Mouse (Mus musculus): ENCODE results near the gene Fxyd6. TPM values are rescaled to one million over a fixed set of nuclear protein-coding genes. Genes with fewer than 3 reads are reported as not detected.
A peak's percentile ranks its signal among the peaks of the same experiment; 100 is the strongest.

Fxyd6 gene
- total and polyA plus RNA-seq, 2 experiments = 0.46 to 0.56 TPM

DNA sequence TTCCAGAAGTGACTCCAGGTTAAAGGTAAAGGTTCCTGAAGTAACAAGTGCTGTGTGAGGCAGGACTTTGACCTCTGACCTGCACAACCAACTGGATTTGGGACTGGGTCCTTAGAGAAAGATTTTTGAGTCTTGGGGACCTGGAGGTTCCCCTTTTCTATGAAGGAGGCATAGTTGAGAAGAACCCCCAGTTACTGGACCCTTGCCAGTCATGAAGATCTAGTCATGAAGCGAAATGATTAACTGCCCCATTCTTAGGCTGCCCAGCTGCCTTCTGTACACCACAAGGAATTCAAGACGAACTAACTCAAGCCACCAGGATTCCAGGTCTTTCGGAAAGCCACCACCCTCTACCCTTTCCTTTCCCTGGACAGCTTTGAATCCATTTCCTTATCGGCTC lies 6.4 kb downstream of the Fxyd6 start:
- H3K36me3 ChIP-seq (ENCODE audit: control insufficient read depth, insufficient read depth, low read length) = no peaks in the 10 kb centered on the region
- 58% methylated on average over 4 of the region's 4 CpGs for WGBS
- H3K4me1 ChIP-seq (ENCODE audit: control insufficient read depth, insufficient read depth, low read length) = peaks cover 3% of the 10 kb centered on the region; the same call in 1 of the 2 replicates
- H3K27ac ChIP-seq (replicated peaks; ENCODE audit: insufficient read depth, low read depth, low read length) = no peak overlapping the region
- H3K27me3 ChIP-seq (ENCODE audit: control insufficient read depth, insufficient read depth, low read length) = peaks cover 4% of the 10 kb centered on the region; the same call in 1 of the 2 replicates
- no peaks in the 10 kb centered on the region for H3K79me2 ChIP-seq (ENCODE audit: control insufficient read depth, insufficient read depth, low read length)
- H3K4me3 ChIP-seq (ENCODE audit: insufficient read depth, low read depth, low read length) = no peak overlapping the region
- no peak for TF ChIP-seq CTCF (IDR thresholded peaks at IDR 0.05; ENCODE audit: low read depth, low read length)
- no peak for TF ChIP-seq POLR2A (IDR thresholded peaks at IDR 0.05; ENCODE audit: extremely low read depth, insufficient read depth, low read length)
- H3K9ac ChIP-seq (ENCODE audit: low read depth, low read length) = no peak overlapping the region
- DNase-seq (ENCODE audit: extremely low read depth, low read depth, low spot score) = peak; percentile 13

GRCm38 (mm10) chr9:45376883-45377282 lies 6.9 kb downstream of the Fxyd6 start:
- WGBS = 22% methylated on average over 2 of the region's 2 CpGs

GRCm38 (mm10) chr9:45380411-45381251 lies 10.6 kb downstream of the Fxyd6 start:
- H3K9ac ChIP-seq (ENCODE audit: low read depth, low read length) = no peak overlapping the region
- H3K36me3 ChIP-seq (ENCODE audit: control insufficient read depth, insufficient read depth, low read length) = no peaks in the 10 kb centered on the region
- no peak for TF ChIP-seq POLR2A (IDR thresholded peaks at IDR 0.05; ENCODE audit: extremely low read depth, insufficient read depth, low read length)
- TF ChIP-seq CTCF (IDR thresholded peaks at IDR 0.05; ENCODE audit: low read depth, low read length) = no peak
- H3K4me1 ChIP-seq (ENCODE audit: control insufficient read depth, insufficient read depth, low read length) = peaks cover 3% of the 10 kb centered on the region; the same call in 1 of the 2 replicates
- no peak overlapping the region for H3K4me3 ChIP-seq (ENCODE audit: insufficient read depth, low read depth, low read length)
- DNase-seq (ENCODE audit: extremely low read depth, low read depth, low spot score) = no peak
- H3K79me2 ChIP-seq (ENCODE audit: control insufficient read depth, insufficient read depth, low read length) = no peaks in the 10 kb centered on the region
- 56% methylated on average over 10 of the region's 10 CpGs for WGBS
- no peaks in the 10 kb centered on the region for H3K27me3 ChIP-seq (ENCODE audit: control insufficient read depth, insufficient read depth, low read length)
- no peak overlapping the region for H3K27ac ChIP-seq (replicated peaks; ENCODE audit: insufficient read depth, low read depth, low read length)

More at GRCm38 (mm10) chr9:45376883-45377282, 6.9 kb downstream of the Fxyd6 start:
- no peak for TF ChIP-seq CTCF (IDR thresholded peaks at IDR 0.05; ENCODE audit: low read depth, low read length)
- TF ChIP-seq POLR2A (IDR thresholded peaks at IDR 0.05; ENCODE audit: extremely low read depth, insufficient read depth, low read length) = no peak
- DNase-seq (ENCODE audit: extremely low read depth, low read depth, low spot score) = peak; percentile 61
- Histone ChIP-seq H3K27me3 (ENCODE audit: control insufficient read depth, insufficient read depth, low read length) (no peaks in the 10 kb centered on the region), H3K27ac (replicated peaks; ENCODE audit: insufficient read depth, low read depth, low read length) (no peak overlapping the region), H3K9ac (ENCODE audit: low read depth, low read length) (no peak overlapping the region), H3K4me1 (ENCODE audit: control insufficient read depth, insufficient read depth, low read length) (peaks cover 3% of the 10 kb centered on the region; the same call in 1 of the 2 replicates), H3K36me3 (ENCODE audit: control insufficient read depth, insufficient read depth, low read length) (no peaks in the 10 kb centered on the region), H3K4me3 (ENCODE audit: insufficient read depth, low read depth, low read length) (no peak overlapping the region), H3K79me2 (ENCODE audit: control insufficient read depth, insufficient read depth, low read length) (no peaks in the 10 kb centered on the region)

- DNase-seq (ENCODE audit: extremely low read depth, low read depth, low spot score) = no peak
- WGBS = 77% methylated on average over 5 of the region's 5 CpGs
- Histone ChIP-seq H3K9ac (ENCODE audit: low read depth, low read length) (no peak overlapping the region), H3K79me2 (ENCODE audit: control insufficient read depth, insufficient read depth, low read length) (no peaks in the 10 kb centered on the region), H3K36me3 (ENCODE audit: control insufficient read depth, insufficient read depth, low read length) (no peaks in the 10 kb centered on the region), H3K27ac (replicated peaks; ENCODE audit: insufficient read depth, low read depth, low read length) (no peak overlapping the region), H3K27me3 (ENCODE audit: control insufficient read depth, insufficient read depth, low read length) (no peaks in the 10 kb centered on the region), H3K4me1 (ENCODE audit: control insufficient read depth, insufficient read depth, low read length) (no peaks in the 10 kb centered on the region), H3K4me3 (ENCODE audit: insufficient read depth, low read depth, low read length) (no peak overlapping the region)
- no peak for TF ChIP-seq POLR2A (IDR thresholded peaks at IDR 0.05; ENCODE audit: extremely low read depth, insufficient read depth, low read length)
These were observed 12.4 kb downstream of the Fxyd6 start for GRCm38 (mm10) chr9:45382336-45382735.

DNA sequence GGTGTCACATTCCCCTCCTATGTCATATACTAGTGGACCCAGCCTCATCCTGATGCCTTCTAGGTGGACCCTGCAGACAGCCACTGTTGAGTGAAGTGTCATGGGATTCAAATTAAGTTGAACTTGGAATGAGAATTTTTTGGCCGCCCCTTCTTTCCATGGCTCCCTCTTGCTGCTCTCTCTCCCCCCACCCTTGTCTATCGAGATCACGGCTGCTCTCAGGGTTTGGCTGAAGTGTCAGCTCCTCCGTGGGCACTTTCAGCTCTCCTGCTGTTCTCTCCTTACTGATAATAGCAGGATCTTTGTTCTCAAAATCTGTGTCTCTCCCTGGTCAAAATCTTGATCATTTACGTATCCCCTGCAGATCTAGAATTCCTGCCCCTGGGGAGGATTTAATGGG lies 12.8 kb downstream of the Fxyd6 start:
- Histone ChIP-seq H3K36me3 (ENCODE audit: control insufficient read depth, insufficient read depth, low read length) (no peaks in the 10 kb centered on the region), H3K79me2 (ENCODE audit: control insufficient read depth, insufficient read depth, low read length) (no peaks in the 10 kb centered on the region), H3K27ac (replicated peaks; ENCODE audit: insufficient read depth, low read depth, low read length) (no peak overlapping the region), H3K9ac (ENCODE audit: low read depth, low read length) (no peak overlapping the region), H3K4me1 (ENCODE audit: control insufficient read depth, insufficient read depth, low read length) (no peaks in the 10 kb centered on the region), H3K27me3 (ENCODE audit: control insufficient read depth, insufficient read depth, low read length) (no peaks in the 10 kb centered on the region), H3K4me3 (ENCODE audit: insufficient read depth, low read depth, low read length) (no peak overlapping the region)
- TF ChIP-seq CTCF (IDR thresholded peaks at IDR 0.05; ENCODE audit: low read depth, low read length) (no peak), POLR2A (IDR thresholded peaks at IDR 0.05; ENCODE audit: extremely low read depth, insufficient read depth, low read length) (no peak)
- no peak for DNase-seq (ENCODE audit: extremely low read depth, low read depth, low spot score)
- 85% methylated on average over 5 of the region's 5 CpGs for WGBS

DNA sequence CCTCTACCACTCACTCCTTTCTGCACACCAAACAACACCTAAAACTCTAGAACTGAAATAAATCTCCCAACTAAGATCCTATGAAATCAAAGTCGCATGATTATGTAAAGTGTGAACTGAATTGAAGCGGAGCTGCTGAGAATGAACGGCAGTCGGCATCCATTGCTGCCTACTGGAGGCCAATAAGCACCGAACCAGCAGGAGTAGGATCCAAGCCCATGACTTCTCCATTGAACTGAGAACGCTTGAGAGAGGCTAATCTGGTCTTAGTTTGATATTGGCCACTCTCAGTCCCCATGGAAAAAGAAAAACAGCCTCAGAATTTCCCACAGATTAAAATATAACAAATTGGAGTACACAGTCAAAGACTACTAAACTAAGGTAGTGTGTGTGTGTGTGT lies 13.9 kb downstream of the Fxyd6 start:
- Histone ChIP-seq H3K4me3 (ENCODE audit: insufficient read depth, low read depth, low read length) (no peak overlapping the region), H3K9ac (ENCODE audit: low read depth, low read length) (no peak overlapping the region), H3K27me3 (ENCODE audit: control insufficient read depth, insufficient read depth, low read length) (no peaks in the 10 kb centered on the region), H3K36me3 (ENCODE audit: control insufficient read depth, insufficient read depth, low read length) (no peaks in the 10 kb centered on the region), H3K4me1 (ENCODE audit: control insufficient read depth, insufficient read depth, low read length) (no peaks in the 10 kb centered on the region), H3K27ac (replicated peaks; ENCODE audit: insufficient read depth, low read depth, low read length) (no peak overlapping the region), H3K79me2 (ENCODE audit: control insufficient read depth, insufficient read depth, low read length) (no peaks in the 10 kb centered on the region)
- WGBS = 92% methylated on average over 6 of the region's 6 CpGs
- no peak for TF ChIP-seq CTCF (IDR thresholded peaks at IDR 0.05; ENCODE audit: low read depth, low read length)
- no peak for TF ChIP-seq POLR2A (IDR thresholded peaks at IDR 0.05; ENCODE audit: extremely low read depth, insufficient read depth, low read length)
- DNase-seq (ENCODE audit: extremely low read depth, low read depth, low spot score) = no peak

All from liver, adult 2 months (tissue).